ENCODE assay signal across 14 mouse cellular contexts in the genomic region with DNA sequence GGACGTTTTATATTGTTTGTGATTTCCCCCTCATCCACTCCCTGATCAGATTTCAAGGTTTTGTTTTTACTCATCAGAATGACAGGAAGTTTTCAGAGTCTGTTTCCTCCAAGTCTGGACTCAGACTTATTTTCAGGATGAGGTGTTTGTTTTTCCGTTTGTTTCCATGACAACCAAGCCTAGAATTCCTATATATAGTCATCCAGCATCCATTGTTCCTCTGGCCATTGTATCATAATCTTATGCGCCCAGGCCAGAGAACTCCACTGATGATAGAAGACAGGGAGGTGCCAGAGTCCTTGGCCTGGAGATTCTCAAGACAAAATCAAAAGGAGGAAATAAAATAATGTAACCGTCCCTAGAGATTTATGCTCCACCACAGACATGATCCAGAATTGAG.
A peak's percentile ranks its signal among the peaks of the same experiment; 100 is the strongest.
DNase-seq lines count a peak whose midpoint lies in the region; ATAC-seq lines count a peak whose summit lies in the region.
"Had no signal": no experiment of that assay in that cellular context is flagged by ENCODE, and none has a peak within 500 bp of the region (broad histone marks: within the 10 kb centered on the region; RNA-seq: fewer than 3 reads in every experiment).

No protein-coding gene starts in this region.

- H3K4me2 ChIP-seq in hindbrain, embryonic 11.5 days (replicated peaks; ENCODE audit: low read depth, low read length) = no peak overlapping the region
- no peak overlapping the region for H3K4me2 ChIP-seq in hindbrain, embryonic 16.5 days (ENCODE audit: low read length)
- H3K4me2 ChIP-seq in neural tube, embryonic 13.5 days = no peak overlapping the region
- no peak overlapping the region for H3K4me2 ChIP-seq in heart, embryonic 16.5 days (ENCODE audit: low read depth, low read length)
- H3K4me2 ChIP-seq: hindbrain, embryonic 13.5 days; neural tube, embryonic 15.5 days had no signal

- H3K4me3 ChIP-seq in hindbrain, embryonic 11.5 days (ENCODE audit: low read depth, low read length) = no peak overlapping the region
- no peak overlapping the region for H3K4me3 ChIP-seq in hindbrain, embryonic 16.5 days (ENCODE audit: low read length)
- no peak overlapping the region for H3K4me3 ChIP-seq in neural tube, embryonic 13.5 days
- no peak overlapping the region for H3K4me3 ChIP-seq in heart, embryonic 16.5 days (ENCODE audit: low read length)
- H3K4me3 ChIP-seq: hindbrain, embryonic 13.5 days; neural tube, embryonic 15.5 days had no signal

- H3K36me3 ChIP-seq in hindbrain, embryonic 11.5 days (ENCODE audit: control insufficient read depth, insufficient read depth, low read length) = no peaks in the 10 kb centered on the region
- no peaks in the 10 kb centered on the region for H3K36me3 ChIP-seq in hindbrain, embryonic 16.5 days (ENCODE audit: control insufficient read depth, insufficient read depth, low read length)
- H3K36me3 ChIP-seq in neural tube, embryonic 13.5 days = peaks cover 41% of the 10 kb centered on the region
- H3K36me3 ChIP-seq in heart, embryonic 16.5 days (ENCODE audit: control insufficient read depth, insufficient read depth) = no peaks in the 10 kb centered on the region

- no peaks in the 10 kb centered on the region for H3K9me3 ChIP-seq in hindbrain, embryonic 11.5 days (ENCODE audit: control insufficient read depth, low read length)
- H3K9me3 ChIP-seq in hindbrain, embryonic 16.5 days (ENCODE audit: control insufficient read depth, low read length) = no peaks in the 10 kb centered on the region
- H3K9me3 ChIP-seq in neural tube, embryonic 13.5 days = no peaks in the 10 kb centered on the region
- H3K9me3 ChIP-seq in heart, embryonic 16.5 days (replicated peaks; ENCODE audit: control insufficient read depth, low read length) = no peaks in the 10 kb centered on the region
- H3K9me3 ChIP-seq: hindbrain, embryonic 13.5 days; neural tube, embryonic 15.5 days had no signal

- DNase-seq in hindbrain, embryonic 11.5 days (ENCODE audit: low spot score) = peak; percentile 25
- no peak for DNase-seq in neural tube, embryonic 10.5 days (ENCODE audit: extremely low spot score, low spot score)
- DNase-seq in adrenal gland, adult (ENCODE audit: inconsistent age in 2 of 2, low spot score in 1 of 2) = no peak
- DNase-seq in T-cell, adult 2 months (ENCODE audit: low spot score) = no peak
- DNase-seq in layer of hippocampus, postnatal 14 days (ENCODE audit: low spot score in 2 of 2) = no peak
- DNase-seq: adrenal gland, postnatal 14 days; cerebellum, adult 8-10 months; thymus, postnatal 25 days had no signal

- ATAC-seq in hindbrain, embryonic 11.5 days (ENCODE audit: low FRiP score) = no peak
- no peak; the same call in 1 of the 2 replicates for ATAC-seq in hindbrain, embryonic 16.5 days
- ATAC-seq in neural tube, embryonic 13.5 days (ENCODE audit: low read depth) = no peak
- peak; percentile 69 for ATAC-seq in heart, embryonic 16.5 days (replicated peaks; ENCODE audit: extremely low read depth, insufficient read depth, low FRiP score)

- H3K27ac ChIP-seq in hindbrain, embryonic 11.5 days (ENCODE audit: low read depth, low read length) = no peak overlapping the region
- no peak overlapping the region for H3K27ac ChIP-seq in hindbrain, embryonic 16.5 days (ENCODE audit: low read depth, low read length)
- 0 out of 2 replicates have a peak overlapping the region, but pooled peaks have one; percentile 11 for H3K27ac ChIP-seq in neural tube, embryonic 13.5 days (replicated peaks)
- peak overlapping the region; percentile 66 for H3K27ac ChIP-seq in heart, embryonic 16.5 days (ENCODE audit: low read length)
- H3K27ac ChIP-seq: macrophage; neural tube, embryonic 15.5 days had no signal

- no peak overlapping the region for H3K9ac ChIP-seq in hindbrain, embryonic 11.5 days (ENCODE audit: low read depth, low read length)
- H3K9ac ChIP-seq in hindbrain, embryonic 16.5 days (ENCODE audit: low read depth, low read length) = no peak overlapping the region
- H3K9ac ChIP-seq in neural tube, embryonic 13.5 days = no peak overlapping the region
- no peak overlapping the region for H3K9ac ChIP-seq in heart, embryonic 16.5 days (ENCODE audit: low read length)
- H3K9ac ChIP-seq: hindbrain, embryonic 13.5 days; neural tube, embryonic 15.5 days had no signal

- WGBS in hindbrain, embryonic 11.5 days = 54% methylated on average over 4 of the region's 4 CpGs
- 42% methylated on average over 4 of the region's 4 CpGs for WGBS in hindbrain, embryonic 16.5 days
- WGBS in neural tube, embryonic 13.5 days = 53% methylated on average over 4 of the region's 4 CpGs
- 57% methylated on average over 4 of the region's 4 CpGs for WGBS in heart, embryonic 16.5 days

- H3K27me3 ChIP-seq in hindbrain, embryonic 11.5 days (ENCODE audit: control insufficient read depth, insufficient read depth, low read length) = no peaks in the 10 kb centered on the region
- H3K27me3 ChIP-seq in hindbrain, embryonic 16.5 days (replicated peaks; ENCODE audit: control insufficient read depth, insufficient read depth, low read length) = no peaks in the 10 kb centered on the region
- H3K27me3 ChIP-seq in neural tube, embryonic 13.5 days = no peaks in the 10 kb centered on the region
- H3K27me3 ChIP-seq in heart, embryonic 16.5 days (ENCODE audit: control insufficient read depth, insufficient read depth, low read length) = no peaks in the 10 kb centered on the region
- H3K27me3 ChIP-seq: hindbrain, embryonic 13.5 days; neural tube, embryonic 15.5 days had no signal

- H3K4me1 ChIP-seq in hindbrain, embryonic 11.5 days (replicated peaks; ENCODE audit: control insufficient read depth, insufficient read depth, low read length) = no peaks in the 10 kb centered on the region
- peaks cover 8% of the 10 kb centered on the region for H3K4me1 ChIP-seq in hindbrain, embryonic 16.5 days (ENCODE audit: control insufficient read depth, insufficient read depth, low read depth, low read length)
- peaks cover 36% of the 10 kb centered on the region for H3K4me1 ChIP-seq in neural tube, embryonic 13.5 days (replicated peaks)
- no peaks in the 10 kb centered on the region for H3K4me1 ChIP-seq in heart, embryonic 16.5 days (ENCODE audit: control insufficient read depth, insufficient read depth, low read length)

Comparison
In these comparisons a context has a peak if more than half of its experiments do, and no peak if none do; other contexts are left out.
1. H3K27ac ChIP-seq: peak in neural tube, embryonic 13.5 days (single experiment) and heart, embryonic 16.5 days (single experiment); none in hindbrain, embryonic 11.5 days (single experiment) and hindbrain, embryonic 16.5 days (single experiment).